Mouse (Mus musculus): Measurements from ENCODE around the gene Tex26. TPM values are rescaled to one million over a fixed set of nuclear protein-coding genes. Genes with fewer than 3 reads are reported as not detected.

The Tex26 gene
- polyA plus RNA-seq, 1 experiment from 2014 or later = 1.4 TPM

GRCm38 (mm10) chr5:149428347-149428746 lies 11.1 kb upstream of the Tex26 start:
- ATAC-seq (ENCODE audit: low FRiP score) (peak; percentile 79), DNase-seq (ENCODE audit: low spot score) (peak; percentile 69)
- H3K4me1 ChIP-seq (replicated peaks; ENCODE audit: control insufficient read depth, insufficient read depth, low read length) = peaks cover 2% of the 10 kb centered on the region
- no peak overlapping the region for H3K4me2 ChIP-seq (replicated peaks; ENCODE audit: low read depth, low read length)
- H3K9ac ChIP-seq (ENCODE audit: low read depth, low read length) = no peak overlapping the region; the same call in 1 of the 2 replicates
- H3K27me3 ChIP-seq (ENCODE audit: control insufficient read depth, insufficient read depth, low read length) = no peaks in the 10 kb centered on the region
- WGBS = 12% methylated on average over 6 of the region's 6 CpGs
- H3K36me3 ChIP-seq (ENCODE audit: control insufficient read depth, insufficient read depth, low read length) = no peaks in the 10 kb centered on the region
- peak overlapping the region; percentile 75 for H3K27ac ChIP-seq (ENCODE audit: low read depth, low read length)
- no peaks in the 10 kb centered on the region for H3K9me3 ChIP-seq (ENCODE audit: control insufficient read depth, low read length)
- no peak overlapping the region for H3K4me3 ChIP-seq (ENCODE audit: low read depth, low read length)

GRCm38 (mm10) chr5:149428810-149429255 lies 10.6 kb upstream of the Tex26 start:
- no peaks in the 10 kb centered on the region for H3K27me3 ChIP-seq (ENCODE audit: control insufficient read depth, insufficient read depth, low read length)
- no peak overlapping the region for H3K4me3 ChIP-seq (ENCODE audit: low read depth, low read length)
- peaks cover 2% of the 10 kb centered on the region for H3K4me1 ChIP-seq (replicated peaks; ENCODE audit: control insufficient read depth, insufficient read depth, low read length)
- H3K9me3 ChIP-seq (ENCODE audit: control insufficient read depth, low read length) = no peaks in the 10 kb centered on the region
- H3K4me2 ChIP-seq (replicated peaks; ENCODE audit: low read depth, low read length) = no peak overlapping the region
- ATAC-seq (ENCODE audit: low FRiP score) (peak; percentile 51; the same call in 1 of the 2 replicates), DNase-seq (ENCODE audit: low spot score) (peak; percentile 40)
- H3K9ac ChIP-seq (ENCODE audit: low read depth, low read length) = no peak overlapping the region; the same call in 1 of the 2 replicates
- peak overlapping the region; percentile 75 for H3K27ac ChIP-seq (ENCODE audit: low read depth, low read length)
- no peaks in the 10 kb centered on the region for H3K36me3 ChIP-seq (ENCODE audit: control insufficient read depth, insufficient read depth, low read length)
- WGBS = 45% methylated on average over 2 of the region's 2 CpGs

GRCm38 (mm10) chr5:149429541-149429940 lies 9.9 kb upstream of the Tex26 start:
- 85% methylated on average over 4 of the region's 4 CpGs for WGBS
- H3K27ac ChIP-seq (ENCODE audit: low read depth, low read length) = no peak overlapping the region
- H3K9ac ChIP-seq (ENCODE audit: low read depth, low read length) = no peak overlapping the region
- H3K9me3 ChIP-seq (ENCODE audit: control insufficient read depth, low read length) = no peaks in the 10 kb centered on the region
- no peak overlapping the region for H3K4me3 ChIP-seq (ENCODE audit: low read depth, low read length)
- H3K4me1 ChIP-seq (replicated peaks; ENCODE audit: control insufficient read depth, insufficient read depth, low read length) = peaks cover 2% of the 10 kb centered on the region
- no peak for ATAC-seq (ENCODE audit: low FRiP score)
- no peak overlapping the region for H3K4me2 ChIP-seq (replicated peaks; ENCODE audit: low read depth, low read length)
- DNase-seq (ENCODE audit: low spot score) = no peak
- H3K36me3 ChIP-seq (ENCODE audit: control insufficient read depth, insufficient read depth, low read length) = no peaks in the 10 kb centered on the region
- H3K27me3 ChIP-seq (ENCODE audit: control insufficient read depth, insufficient read depth, low read length) = no peaks in the 10 kb centered on the region

GRCm38 (mm10) chr5:149430943-149431342 lies 8.5 kb upstream of the Tex26 start:
- Histone ChIP-seq H3K9me3 (ENCODE audit: control insufficient read depth, low read length) (no peaks in the 10 kb centered on the region), H3K9ac (ENCODE audit: low read depth, low read length) (no peak overlapping the region), H3K4me1 (replicated peaks; ENCODE audit: control insufficient read depth, insufficient read depth, low read length) (peaks cover 2% of the 10 kb centered on the region), H3K4me3 (ENCODE audit: low read depth, low read length) (no peak overlapping the region), H3K36me3 (ENCODE audit: control insufficient read depth, insufficient read depth, low read length) (no peaks in the 10 kb centered on the region), H3K27me3 (ENCODE audit: control insufficient read depth, insufficient read depth, low read length) (no peaks in the 10 kb centered on the region), H3K4me2 (replicated peaks; ENCODE audit: low read depth, low read length) (no peak overlapping the region), H3K27ac (ENCODE audit: low read depth, low read length) (no peak overlapping the region)
- ATAC-seq (ENCODE audit: low FRiP score) (no peak), DNase-seq (ENCODE audit: low spot score) (no peak)
- WGBS = 87% methylated on average over 3 of the region's 3 CpGs

GRCm38 (mm10) chr5:149433618-149434017 lies 5.8 kb upstream of the Tex26 start:
- H3K36me3 ChIP-seq (ENCODE audit: control insufficient read depth, insufficient read depth, low read length) = no peaks in the 10 kb centered on the region
- no peak overlapping the region for H3K27ac ChIP-seq (ENCODE audit: low read depth, low read length)
- no peak for DNase-seq (ENCODE audit: low spot score)
- no peak overlapping the region for H3K4me3 ChIP-seq (ENCODE audit: low read depth, low read length)
- WGBS = 68% methylated on average over 7 of the region's 7 CpGs
- no peaks in the 10 kb centered on the region for H3K27me3 ChIP-seq (ENCODE audit: control insufficient read depth, insufficient read depth, low read length)
- no peak overlapping the region for H3K4me2 ChIP-seq (replicated peaks; ENCODE audit: low read depth, low read length)
- H3K9ac ChIP-seq (ENCODE audit: low read depth, low read length) = no peak overlapping the region
- peaks cover 1% of the 10 kb centered on the region for H3K4me1 ChIP-seq (replicated peaks; ENCODE audit: control insufficient read depth, insufficient read depth, low read length)
- no peak for ATAC-seq (ENCODE audit: low FRiP score)
- no peaks in the 10 kb centered on the region for H3K9me3 ChIP-seq (ENCODE audit: control insufficient read depth, low read length)

GRCm38 (mm10) chr5:149434141-149434690 lies 5.2 kb upstream of the Tex26 start:
- no peak for DNase-seq (ENCODE audit: low spot score)
- Histone ChIP-seq H3K4me2 (replicated peaks; ENCODE audit: low read depth, low read length) (no peak overlapping the region), H3K27ac (ENCODE audit: low read depth, low read length) (no peak overlapping the region), H3K4me1 (replicated peaks; ENCODE audit: control insufficient read depth, insufficient read depth, low read length) (0 out of 2 replicates have a peak, but pooled peaks cover 4% of the 10 kb centered on the region), H3K9me3 (ENCODE audit: control insufficient read depth, low read length) (no peaks in the 10 kb centered on the region), H3K9ac (ENCODE audit: low read depth, low read length) (no peak overlapping the region), H3K27me3 (ENCODE audit: control insufficient read depth, insufficient read depth, low read length) (no peaks in the 10 kb centered on the region), H3K4me3 (ENCODE audit: low read depth, low read length) (no peak overlapping the region), H3K36me3 (ENCODE audit: control insufficient read depth, insufficient read depth, low read length) (no peaks in the 10 kb centered on the region)
- 28% methylated on average over 9 of the region's 9 CpGs for WGBS
- ATAC-seq (ENCODE audit: low FRiP score) = no peak

GRCm38 (mm10) chr5:149436541-149436940 lies 2.9 kb upstream of the Tex26 start:
- H3K27me3 ChIP-seq (ENCODE audit: control insufficient read depth, insufficient read depth, low read length) = no peaks in the 10 kb centered on the region
- WGBS = 88% methylated on average over 3 of the region's 3 CpGs
- peaks cover 7% of the 10 kb centered on the region; the same call in 1 of the 2 replicates for H3K4me1 ChIP-seq (replicated peaks; ENCODE audit: control insufficient read depth, insufficient read depth, low read length)
- ATAC-seq (ENCODE audit: low FRiP score) (no peak), DNase-seq (ENCODE audit: low spot score) (no peak)
- H3K9me3 ChIP-seq (ENCODE audit: control insufficient read depth, low read length) = no peaks in the 10 kb centered on the region
- H3K4me2 ChIP-seq (replicated peaks; ENCODE audit: low read depth, low read length) = no peak overlapping the region
- no peak overlapping the region for H3K9ac ChIP-seq (ENCODE audit: low read depth, low read length)
- H3K36me3 ChIP-seq (ENCODE audit: control insufficient read depth, insufficient read depth, low read length) = no peaks in the 10 kb centered on the region
- no peak overlapping the region for H3K27ac ChIP-seq (ENCODE audit: low read depth, low read length)
- H3K4me3 ChIP-seq (ENCODE audit: low read depth, low read length) = no peak overlapping the region

GRCm38 (mm10) chr5:149437150-149437549 lies 2.3 kb upstream of the Tex26 start:
- ATAC-seq (ENCODE audit: low FRiP score) (no peak), DNase-seq (ENCODE audit: low spot score) (no peak)
- WGBS = 80% methylated on average over 6 of the region's 6 CpGs
- no peaks in the 10 kb centered on the region for H3K36me3 ChIP-seq (ENCODE audit: control insufficient read depth, insufficient read depth, low read length)
- H3K27me3 ChIP-seq (ENCODE audit: control insufficient read depth, insufficient read depth, low read length) = no peaks in the 10 kb centered on the region
- no peak overlapping the region for H3K4me3 ChIP-seq (ENCODE audit: low read depth, low read length)
- no peak overlapping the region for H3K27ac ChIP-seq (ENCODE audit: low read depth, low read length)
- no peaks in the 10 kb centered on the region for H3K9me3 ChIP-seq (ENCODE audit: control insufficient read depth, low read length)
- H3K9ac ChIP-seq (ENCODE audit: low read depth, low read length) = no peak overlapping the region
- no peak overlapping the region for H3K4me2 ChIP-seq (replicated peaks; ENCODE audit: low read depth, low read length)
- peaks cover 7% of the 10 kb centered on the region; the same call in 1 of the 2 replicates for H3K4me1 ChIP-seq (replicated peaks; ENCODE audit: control insufficient read depth, insufficient read depth, low read length)

- Histone ChIP-seq H3K36me3 (ENCODE audit: control insufficient read depth, insufficient read depth, low read length) (no peaks in the 10 kb centered on the region), H3K4me1 (replicated peaks; ENCODE audit: control insufficient read depth, insufficient read depth, low read length) (peaks cover 7% of the 10 kb centered on the region; the same call in 1 of the 2 replicates), H3K4me2 (replicated peaks; ENCODE audit: low read depth, low read length) (peak overlapping the region; percentile 66), H3K27me3 (ENCODE audit: control insufficient read depth, insufficient read depth, low read length) (no peaks in the 10 kb centered on the region), H3K27ac (ENCODE audit: low read depth, low read length) (peak overlapping the region; percentile 93), H3K4me3 (ENCODE audit: low read depth, low read length) (peak overlapping the region; percentile 32), H3K9me3 (ENCODE audit: control insufficient read depth, low read length) (no peaks in the 10 kb centered on the region), H3K9ac (ENCODE audit: low read depth, low read length) (peak overlapping the region; percentile 63)
- DNase-seq (ENCODE audit: low spot score) (peak; percentile 77), ATAC-seq (ENCODE audit: low FRiP score) (peak; percentile 89)
- WGBS = under 1% methylated on average over 18 of the region's 18 CpGs
Observed at GRCm38 (mm10) chr5:149440180-149440573, 717 bp downstream of the Tex26 start.

Data from hindbrain, embryonic 11.5 days (tissue).